Mouse (Mus musculus) G1E (cell line): ENCODE results near the gene Cblb. TPM values are rescaled to one million over a fixed set of nuclear protein-coding genes. Genes with fewer than 3 reads are reported as not detected.

Experiments used
- ATAC-seq: 2 replicates; pipeline ENCODE4 v1.8.0; 2016; ENCODE audit warnings: mild to moderate bottlenecking; ENCODE audit not compliant: insufficient number of reproducible peaks, poor library complexity, low FRiP score, severe bottlenecking; ENCODE audit errors: extremely low read depth
- DNase-seq: peaks from one replicate; pipeline ENCODE4 v3.0.0; 2012; ENCODE audit warnings: low spot score
- H3K27me3 ChIP-seq: 2 replicates; pipeline ENCODE4 v1.6.1; 2012; ENCODE audit warnings: mild to moderate bottlenecking, low read length, inconsistent platforms; ENCODE audit not compliant: insufficient read depth
- H3K36me3 ChIP-seq: replicated peaks from 2 replicates; pipeline ENCODE3; 2012; ENCODE audit warnings: mild to moderate bottlenecking, inconsistent platforms
- H3K4me1 ChIP-seq: 2 replicates; pipeline ENCODE4 v1.6.1; 2012; ENCODE audit warnings: low read depth, low read length, inconsistent platforms, mixed read lengths; ENCODE audit not compliant: insufficient read depth
- H3K4me3 ChIP-seq: 2 replicates; pipeline ENCODE4 v1.5.1; 2012; ENCODE audit warnings: low read depth, mild to moderate bottlenecking, inconsistent platforms, low read length, moderate library complexity, mixed read lengths
- H3K9me3 ChIP-seq: replicated peaks from 2 replicates; pipeline ENCODE4 v1.6.1; 2012; ENCODE audit warnings: inconsistent platforms
- CTCF ChIP-seq: IDR thresholded peaks from 2 replicates; pipeline ENCODE4 v1.5.1; 2012; ENCODE audit warnings: low read depth, low read length, inconsistent platforms, mixed read lengths
- GATA1 ChIP-seq: IDR thresholded peaks from 2 replicates; pipeline ENCODE4 v1.6.1; 2012; ENCODE audit warnings: borderline replicate concordance, low read length, inconsistent platforms, mixed read lengths
- GATA2 ChIP-seq: IDR thresholded peaks from 2 replicates; pipeline ENCODE4 v1.6.1; 2012; ENCODE audit warnings: low read depth, low read length, inconsistent platforms, borderline replicate concordance
- POLR2AphosphoS5 ChIP-seq: IDR thresholded peaks from 2 replicates; pipeline ENCODE4 v1.6.1; 2012; ENCODE audit warnings: low read depth, low read length, inconsistent platforms; ENCODE audit not compliant: insufficient replicate concordance
- TAL1 ChIP-seq: conservative IDR thresholded peaks from 2 replicates; pipeline ENCODE4 v1.6.1; 2012; ENCODE audit warnings: low read depth, low read length, inconsistent platforms, mixed read lengths
- polyA plus RNA-seq: library from polyadenylated mRNA; stranded (reverse); fragments of >175 nt; gene quantifications from 2 replicates; pipeline ENCODE4 v1.2.3, GENCODE M21; 2012
- total RNA-seq, 2 experiments: library from RNA; stranded (forward) in 1 of 2; stranded (reverse) in 1 of 2; fragments of 200-1000 nt in 1 of 2; fragments of >200 nt in 1 of 2; fragmentation: Nextera tagmentation in 1 of 2; gene quantifications; 2 replicates each; pipeline ENCODE4 v1.2.3; 2014 to 2017

Gene Cblb
- total and polyA plus RNA-seq, 3 experiments: 5.4 to 31.9 (median 9.1) TPM

GRCm38 (mm10) chr16:52155030-52155696 is 124.1 kb downstream of the Cblb start:
- Histone ChIP-seq H3K27me3 (no peaks in the 10 kb centered on the region), H3K36me3 (peaks cover 31% of the 10 kb centered on the region), H3K9me3 (no peaks in the 10 kb centered on the region), H3K4me3 (no peak overlapping the region), H3K4me1 (no peaks in the 10 kb centered on the region)
- DNase-seq (no peak), ATAC-seq (no peak)
- TF ChIP-seq CTCF (no peak), GATA1 (no peak), GATA2 (no peak), POLR2AphosphoS5 (no peak), TAL1 (no peak)

DNA sequence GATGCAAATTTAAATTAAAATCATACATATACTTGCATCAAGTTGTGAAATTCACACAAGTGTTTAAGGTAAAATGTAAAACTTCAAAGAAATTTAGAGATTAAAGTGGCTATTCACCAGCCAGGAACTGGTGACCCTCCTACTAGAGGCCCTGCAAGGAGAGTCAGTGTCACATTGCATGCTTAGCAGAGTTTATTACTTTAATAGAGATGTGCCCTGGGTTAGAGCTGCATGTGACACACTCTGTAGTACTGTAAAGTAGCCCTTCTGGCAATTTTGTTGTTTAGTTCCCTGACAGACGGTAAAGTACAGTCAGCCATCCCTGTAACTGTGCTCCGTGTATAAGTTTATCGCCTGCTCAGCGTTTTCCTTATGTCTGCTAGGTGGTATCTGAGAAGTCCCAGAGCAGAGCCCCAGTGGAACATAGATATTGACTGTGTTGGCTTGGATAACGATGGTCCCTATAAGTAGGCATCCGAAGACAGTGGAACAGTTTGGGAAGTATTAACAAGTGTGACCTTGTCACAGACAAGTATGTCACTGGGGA is 129.0 kb downstream of the Cblb start:
- no peak overlapping the region for H3K4me3 ChIP-seq
- H3K36me3 ChIP-seq: peaks cover 21% of the 10 kb centered on the region
- no peaks in the 10 kb centered on the region for H3K4me1 ChIP-seq
- H3K27me3 ChIP-seq: no peaks in the 10 kb centered on the region
- H3K9me3 ChIP-seq: no peaks in the 10 kb centered on the region
- ATAC-seq: no peak
- TF ChIP-seq CTCF: no peak
- TF ChIP-seq GATA1: no peak
- TF ChIP-seq GATA2: no peak
- no peak for TF ChIP-seq POLR2AphosphoS5
- TF ChIP-seq TAL1: no peak
- DNase-seq: no peak

GRCm38 (mm10) chr16:52164246-52164645 is 133.2 kb downstream of the Cblb start:
- TF ChIP-seq GATA1: no peak
- no peak for TF ChIP-seq POLR2AphosphoS5
- no peak for TF ChIP-seq CTCF
- no peak for TF ChIP-seq GATA2
- no peak for TF ChIP-seq TAL1
- Histone ChIP-seq H3K27me3 (no peaks in the 10 kb centered on the region), H3K9me3 (no peaks in the 10 kb centered on the region), H3K4me1 (no peaks in the 10 kb centered on the region), H3K36me3 (peaks cover 27% of the 10 kb centered on the region), H3K4me3 (no peak overlapping the region)
- DNase-seq (no peak), ATAC-seq (no peak)

GRCm38 (mm10) chr16:52173253-52173652 is 142.2 kb downstream of the Cblb start:
- H3K4me3 ChIP-seq: no peak overlapping the region
- H3K36me3 ChIP-seq: peaks cover 17% of the 10 kb centered on the region
- TF ChIP-seq CTCF: no peak
- no peak for DNase-seq
- H3K9me3 ChIP-seq: no peaks in the 10 kb centered on the region
- no peak for ATAC-seq
- H3K27me3 ChIP-seq: no peaks in the 10 kb centered on the region
- no peaks in the 10 kb centered on the region for H3K4me1 ChIP-seq

DNA sequence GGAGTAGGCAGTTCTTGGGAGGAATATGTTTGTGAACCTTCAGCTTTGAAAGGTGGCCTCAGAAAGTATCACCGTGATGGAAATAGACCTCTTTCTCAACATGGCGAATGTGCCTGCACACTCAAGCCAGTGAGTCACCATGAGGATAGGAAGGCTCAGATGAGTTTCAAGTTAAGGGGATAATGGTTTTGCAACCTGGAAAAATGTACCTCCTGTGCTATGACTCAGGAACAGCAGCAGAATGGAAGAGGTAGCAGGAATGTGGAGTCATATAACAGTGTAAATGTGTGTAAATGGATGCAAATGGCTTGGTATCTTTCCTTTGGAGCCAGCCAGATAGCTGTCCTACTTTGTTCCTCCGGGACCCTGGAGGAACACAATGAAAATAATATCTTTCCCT is 148.8 kb downstream of the Cblb start:
- ATAC-seq (no peak), DNase-seq (no peak)
- no peaks in the 10 kb centered on the region for H3K4me1 ChIP-seq
- H3K36me3 ChIP-seq: peaks cover 19% of the 10 kb centered on the region
- no peaks in the 10 kb centered on the region for H3K27me3 ChIP-seq
- H3K9me3 ChIP-seq: no peaks in the 10 kb centered on the region
- TF ChIP-seq GATA2 (no peak), TAL1 (no peak), CTCF (no peak), GATA1 (no peak), POLR2AphosphoS5 (no peak)
- no peak overlapping the region for H3K4me3 ChIP-seq

- Histone ChIP-seq H3K27me3 (no peaks in the 10 kb centered on the region), H3K9me3 (no peaks in the 10 kb centered on the region), H3K4me1 (no peaks in the 10 kb centered on the region), H3K36me3 (peaks cover 20% of the 10 kb centered on the region), H3K4me3 (no peak overlapping the region)
- DNase-seq (no peak), ATAC-seq (no peak)
- TF ChIP-seq POLR2AphosphoS5 (no peak), GATA2 (no peak), GATA1 (no peak)
Measured at GRCm38 (mm10) chr16:52182057-52182456, 151.0 kb downstream of the Cblb start.
